Mouse (Mus musculus) stomach, embryonic 15.5 days (tissue): ENCODE results near the gene Atrnl1. TPM values are rescaled to one million over a fixed set of nuclear protein-coding genes. Genes with fewer than 3 reads are reported as not detected.
A peak's percentile ranks its signal among the peaks of the same experiment; 100 is the strongest.

Source experiments
- ATAC-seq: fragments of 200-750 bp; cut with Nextera tagmentation; 2 replicates; pipeline ENCODE4 v1.8.0; 2017; ENCODE audit warnings: low read depth, moderate number of reproducible peaks, moderate TSS enrichment; ENCODE audit not compliant: insufficient read depth, low FRiP score
- H3K27ac ChIP-seq: fragments of 300-500 bp; sonication (generic); 2 replicates; pipeline ENCODE4 v1.5.1; 2015; ENCODE audit warnings: mild to moderate bottlenecking, inconsistent platforms
- H3K27me3 ChIP-seq: fragments of 300-500 bp; sonication (generic); replicated peaks from 2 replicates; pipeline ENCODE4 v1.6.1; 2015; ENCODE audit warnings: inconsistent platforms
- H3K36me3 ChIP-seq: fragments of 300-500 bp; sonication (generic); 2 replicates; pipeline ENCODE4 v1.6.1; 2015; ENCODE audit warnings: inconsistent platforms
- H3K4me1 ChIP-seq: fragments of 300-500 bp; sonication (generic); 2 replicates; pipeline ENCODE4 v1.6.1; 2015; ENCODE audit warnings: inconsistent platforms
- H3K4me2 ChIP-seq: fragments of 300-500 bp; sonication (generic); 2 replicates; pipeline ENCODE4 v1.6.1; 2015; ENCODE audit warnings: mild to moderate bottlenecking, inconsistent platforms
- H3K4me3 ChIP-seq: fragments of 300-500 bp; sonication (generic); replicated peaks from 2 replicates; pipeline ENCODE4 v1.5.1; 2015; ENCODE audit warnings: inconsistent platforms
- H3K9ac ChIP-seq: fragments of 300-500 bp; sonication (generic); 2 replicates; pipeline ENCODE4 v1.6.1; 2015; ENCODE audit warnings: inconsistent platforms
- H3K9me3 ChIP-seq: fragments of 300-500 bp; sonication (generic); 2 replicates; pipeline ENCODE4 v1.6.1; 2016; ENCODE audit warnings: inconsistent platforms
- WGBS: fragments of 180-500 bp; shearing (Covaris S2); methylation state at CpG from one replicate; pipeline ENCODE4 v1.1.7; 2015; 5-methylcytosine and 5-hydroxymethylcytosine counted together
- polyA plus RNA-seq: library from polyadenylated mRNA; unstranded; fragments of >200 nt; fragmentation: Nextera tagmentation; extraction: Ambion mirVana; gene quantifications from 2 replicates; pipeline ENCODE4 v1.2.1, GENCODE M21; 2015

Atrnl1 gene
- polyA plus RNA-seq, 1 experiment from 2014 or later, result 6.1 TPM

- H3K27ac ChIP-seq, result no peak overlapping the region
- no peaks in the 10 kb centered on the region for H3K4me1 ChIP-seq
- no peaks in the 10 kb centered on the region for H3K36me3 ChIP-seq
- H3K27me3 ChIP-seq, result no peaks in the 10 kb centered on the region
- no peak overlapping the region for H3K4me2 ChIP-seq
- no peak overlapping the region for H3K4me3 ChIP-seq
- no peak overlapping the region for H3K9ac ChIP-seq
- H3K9me3 ChIP-seq, result no peaks in the 10 kb centered on the region
- no peak for ATAC-seq
- 92% methylated on average over 4 of the region's 4 CpGs for WGBS
Observed at GRCm38 (mm10) chr19:57727009-57727408, 116.2 kb downstream of the Atrnl1 start.

DNA sequence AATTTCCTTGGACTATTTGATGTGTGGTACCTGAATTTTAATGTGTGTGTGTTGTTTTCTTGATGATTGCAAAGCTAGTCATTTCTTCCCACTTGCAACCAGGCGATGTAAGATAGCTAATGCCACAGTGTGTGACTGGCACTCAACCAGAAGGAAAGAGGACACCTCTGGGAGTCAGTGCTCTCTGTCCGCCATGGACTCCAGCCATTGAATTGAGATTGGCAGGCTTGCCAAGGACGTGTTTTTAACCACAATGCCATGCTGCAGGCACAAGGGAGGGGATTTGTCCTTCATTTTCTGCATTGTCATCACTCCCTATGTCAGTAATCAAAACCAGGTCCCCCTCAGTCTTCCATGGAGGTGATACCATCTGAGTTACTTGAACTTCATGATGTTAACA lies 126.6 kb downstream of the Atrnl1 start:
- Histone ChIP-seq H3K9ac (no peak overlapping the region), H3K9me3 (no peaks in the 10 kb centered on the region), H3K36me3 (peaks cover 5% of the 10 kb centered on the region; the same call in 1 of the 2 replicates)

DNA sequence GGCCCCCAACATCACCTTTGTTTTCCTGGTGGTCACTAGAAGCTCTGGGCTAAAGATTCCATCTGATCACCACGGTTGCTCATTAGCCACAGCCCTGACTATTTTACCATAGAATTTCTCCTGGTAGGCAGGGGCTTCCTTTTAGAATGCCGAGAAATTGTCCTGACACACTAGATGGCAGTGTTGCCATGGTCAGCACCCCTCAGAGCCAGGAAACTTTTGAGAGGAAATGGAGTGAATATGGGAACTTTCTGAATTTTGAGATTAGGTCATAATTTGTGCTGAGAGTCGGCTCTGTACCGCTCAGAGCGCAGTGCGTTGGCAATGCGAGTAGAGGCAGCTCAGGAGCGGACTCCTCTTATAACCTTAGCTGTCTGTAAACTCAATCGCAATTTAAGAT lies 134.7 kb downstream of the Atrnl1 start:
- no peaks in the 10 kb centered on the region for H3K4me1 ChIP-seq
- H3K4me3 ChIP-seq, result no peak overlapping the region
- WGBS, result 51% methylated on average over 9 of the region's 9 CpGs
- H3K27ac ChIP-seq, result no peak overlapping the region
- no peaks in the 10 kb centered on the region for H3K36me3 ChIP-seq
- no peaks in the 10 kb centered on the region for H3K9me3 ChIP-seq
- no peaks in the 10 kb centered on the region for H3K27me3 ChIP-seq
- no peak overlapping the region for H3K9ac ChIP-seq
- no peak overlapping the region for H3K4me2 ChIP-seq
- ATAC-seq, result no peak

More for the DNA sequence above, 126.6 kb downstream of the Atrnl1 start:
- Histone ChIP-seq H3K27me3 (no peaks in the 10 kb centered on the region), H3K27ac (no peak overlapping the region), H3K4me1 (no peaks in the 10 kb centered on the region), H3K4me3 (no peak overlapping the region), H3K4me2 (no peak overlapping the region)
- no peak for ATAC-seq
- WGBS, result 84% methylated on average over 3 of the region's 3 CpGs

- ATAC-seq, result no peak
Observed at GRCm38 (mm10) chr19:57746553-57746952, 135.7 kb downstream of the Atrnl1 start.

DNA sequence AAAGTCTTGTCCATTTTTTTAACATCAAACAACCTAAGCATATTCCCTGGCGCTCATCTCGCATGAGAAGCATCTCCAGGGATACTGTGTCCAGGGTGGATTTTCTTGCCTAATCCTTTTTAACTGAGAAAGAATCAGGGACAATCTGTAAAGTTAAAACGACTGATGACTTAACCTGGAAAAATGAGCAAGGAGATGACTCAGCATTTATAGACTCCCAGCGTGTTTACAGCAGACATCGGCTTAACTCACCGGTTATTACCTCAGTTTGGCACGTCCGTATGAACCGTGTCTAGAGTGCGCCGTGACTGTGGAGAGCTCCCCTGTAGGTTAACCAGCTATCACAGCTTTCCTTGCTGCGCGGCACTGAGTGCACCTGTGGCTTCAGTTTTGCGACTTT lies 141.4 kb downstream of the Atrnl1 start:
- no peak overlapping the region for H3K27ac ChIP-seq
- H3K4me1 ChIP-seq, result no peaks in the 10 kb centered on the region
- H3K9ac ChIP-seq, result no peak overlapping the region
- no peak overlapping the region for H3K4me3 ChIP-seq
- H3K4me2 ChIP-seq, result no peak overlapping the region
- no peak for ATAC-seq
- H3K36me3 ChIP-seq, result 0 out of 2 replicates have a peak, but pooled peaks cover 13% of the 10 kb centered on the region
- no peaks in the 10 kb centered on the region for H3K9me3 ChIP-seq
- 89% methylated on average over 14 of the region's 14 CpGs for WGBS
- H3K27me3 ChIP-seq, result no peaks in the 10 kb centered on the region

More at GRCm38 (mm10) chr19:57746553-57746952, 135.7 kb downstream of the Atrnl1 start:
- H3K4me1 ChIP-seq, result no peaks in the 10 kb centered on the region
- 91% methylated on average over 11 of the region's 11 CpGs for WGBS
- no peak overlapping the region for H3K4me3 ChIP-seq
- no peak overlapping the region for H3K9ac ChIP-seq
- no peak overlapping the region for H3K4me2 ChIP-seq
- H3K27ac ChIP-seq, result no peak overlapping the region
- H3K36me3 ChIP-seq, result no peaks in the 10 kb centered on the region
- no peaks in the 10 kb centered on the region for H3K9me3 ChIP-seq
- H3K27me3 ChIP-seq, result no peaks in the 10 kb centered on the region

- Histone ChIP-seq H3K4me1 (no peaks in the 10 kb centered on the region), H3K27ac (no peak overlapping the region), H3K4me2 (no peak overlapping the region), H3K4me3 (no peak overlapping the region), H3K9ac (no peak overlapping the region), H3K27me3 (no peaks in the 10 kb centered on the region), H3K36me3 (no peaks in the 10 kb centered on the region), H3K9me3 (no peaks in the 10 kb centered on the region)
- WGBS, result 86% methylated on average over 2 of the region's 2 CpGs
- no peak for ATAC-seq
Observed at GRCm38 (mm10) chr19:57762526-57762925, 151.7 kb downstream of the Atrnl1 start.

DNA sequence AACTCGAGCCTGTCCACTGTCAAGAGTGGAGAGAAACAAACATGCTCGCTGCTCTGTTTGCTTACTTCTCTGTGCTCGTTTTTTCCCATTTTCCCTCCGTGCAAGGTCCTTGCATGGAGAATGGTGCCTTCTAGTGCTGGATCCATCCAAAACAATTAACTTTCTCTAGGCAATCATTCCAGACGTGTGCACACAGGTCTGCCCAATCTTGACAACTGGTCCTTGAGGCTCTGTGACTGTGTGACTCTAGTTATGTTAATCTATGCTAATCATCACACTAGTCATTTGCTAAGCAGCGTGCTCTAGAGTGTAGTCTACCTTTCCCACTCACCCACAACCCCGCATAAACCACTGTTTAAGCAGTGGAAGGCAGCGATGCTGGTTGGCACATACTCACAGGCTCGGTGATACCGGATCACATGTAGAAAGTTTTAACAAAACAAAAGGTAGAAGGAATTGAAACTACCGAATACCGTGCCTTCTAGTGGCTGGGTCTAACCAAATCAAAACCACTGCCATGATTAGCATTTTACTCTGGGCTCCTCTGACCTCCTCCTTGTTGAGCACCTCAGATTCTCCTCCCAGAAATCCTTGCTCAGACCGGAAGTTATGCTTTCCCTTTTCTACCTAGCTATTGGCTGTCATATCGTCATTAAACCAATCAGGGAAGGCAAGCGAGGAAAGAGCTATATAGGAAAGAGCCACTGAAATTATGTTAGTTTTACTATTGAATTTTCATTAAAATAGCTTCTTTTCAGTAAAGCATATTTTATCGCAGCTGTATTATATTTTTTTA lies 153.9 kb downstream of the Atrnl1 start:
- Histone ChIP-seq H3K9me3 (no peaks in the 10 kb centered on the region), H3K4me1 (no peaks in the 10 kb centered on the region), H3K36me3 (no peaks in the 10 kb centered on the region), H3K9ac (no peak overlapping the region), H3K4me2 (no peak overlapping the region), H3K27me3 (no peaks in the 10 kb centered on the region), H3K4me3 (no peak overlapping the region), H3K27ac (no peak overlapping the region)
- WGBS, result 86% methylated on average over 16 of the region's 16 CpGs
- no peak for ATAC-seq

DNA sequence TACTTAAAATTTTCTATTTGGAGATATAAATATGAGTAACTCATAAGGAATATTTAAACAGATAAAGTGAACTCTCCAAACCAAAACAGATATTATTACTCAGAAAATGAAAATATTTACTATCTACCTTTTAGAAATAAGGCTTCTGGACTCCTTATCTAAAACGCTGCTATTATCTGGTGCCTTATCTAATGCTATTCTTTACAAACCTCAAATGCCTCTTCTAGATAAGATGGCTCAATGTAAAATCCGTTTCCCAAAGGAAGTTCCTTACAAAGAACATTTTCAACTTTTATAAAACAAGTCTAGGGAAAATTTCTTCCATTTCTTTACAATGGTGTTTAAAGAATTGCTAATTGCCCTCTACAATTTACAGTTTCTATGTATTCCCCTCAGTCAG lies 156.2 kb downstream of the Atrnl1 start:
- H3K4me1 ChIP-seq, result no peaks in the 10 kb centered on the region
- WGBS, result 57% methylated on average over 2 of the region's 2 CpGs

GRCm38 (mm10) chr19:57768661-57769060 lies 157.8 kb downstream of the Atrnl1 start:
- H3K36me3 ChIP-seq, result no peaks in the 10 kb centered on the region
- H3K4me3 ChIP-seq, result no peak overlapping the region
- no peaks in the 10 kb centered on the region for H3K4me1 ChIP-seq
- no peak overlapping the region for H3K4me2 ChIP-seq
- no peaks in the 10 kb centered on the region for H3K9me3 ChIP-seq
- no peak overlapping the region for H3K27ac ChIP-seq
- 88% methylated on average over 11 of the region's 11 CpGs for WGBS
- no peaks in the 10 kb centered on the region for H3K27me3 ChIP-seq
- ATAC-seq, result no peak
- H3K9ac ChIP-seq, result no peak overlapping the region

More for the DNA sequence above, 156.2 kb downstream of the Atrnl1 start:
- Histone ChIP-seq H3K9me3 (no peaks in the 10 kb centered on the region), H3K36me3 (no peaks in the 10 kb centered on the region), H3K4me2 (no peak overlapping the region), H3K27ac (no peak overlapping the region), H3K9ac (no peak overlapping the region), H3K4me3 (no peak overlapping the region), H3K27me3 (no peaks in the 10 kb centered on the region)
- ATAC-seq, result no peak

GRCm38 (mm10) chr19:57782366-57783089 lies 171.7 kb downstream of the Atrnl1 start:
- Histone ChIP-seq H3K27me3 (no peaks in the 10 kb centered on the region), H3K4me1 (no peaks in the 10 kb centered on the region), H3K9me3 (no peaks in the 10 kb centered on the region), H3K27ac (no peak overlapping the region), H3K9ac (no peak overlapping the region), H3K4me2 (no peak overlapping the region), H3K4me3 (no peak overlapping the region), H3K36me3 (no peaks in the 10 kb centered on the region)
- 77% methylated on average over 3 of the region's 3 CpGs for WGBS
- no peak for ATAC-seq

- Histone ChIP-seq H3K4me2 (no peak overlapping the region), H3K4me1 (no peaks in the 10 kb centered on the region), H3K27me3 (no peaks in the 10 kb centered on the region), H3K36me3 (no peaks in the 10 kb centered on the region), H3K27ac (no peak overlapping the region), H3K9me3 (no peaks in the 10 kb centered on the region), H3K4me3 (no peak overlapping the region), H3K9ac (no peak overlapping the region)
- no peak for ATAC-seq
- WGBS, result 69% methylated on average over 5 of the region's 5 CpGs
Observed at GRCm38 (mm10) chr19:57786699-57787098, 175.9 kb downstream of the Atrnl1 start.

GRCm38 (mm10) chr19:57802207-57802606 lies 191.4 kb downstream of the Atrnl1 start:
- H3K27ac ChIP-seq, result peak overlapping the region; percentile 48; the same call in 1 of the 2 replicates
- no peak overlapping the region for H3K4me2 ChIP-seq
- no peaks in the 10 kb centered on the region for H3K36me3 ChIP-seq
- H3K9me3 ChIP-seq, result no peaks in the 10 kb centered on the region
- no peak for ATAC-seq
- no peak overlapping the region for H3K9ac ChIP-seq
- WGBS, result 71% methylated on average over 9 of the region's 9 CpGs
- no peak overlapping the region for H3K4me3 ChIP-seq
- peaks cover 5% of the 10 kb centered on the region; the same call in 1 of the 2 replicates for H3K4me1 ChIP-seq
- no peaks in the 10 kb centered on the region for H3K27me3 ChIP-seq
